Mouse (Mus musculus) lung, adult 2 months (tissue): ENCODE measurements around the gene Mup6. TPM values are rescaled to one million over a fixed set of nuclear protein-coding genes. Genes with fewer than 3 reads are reported as not detected.

Source experiments
- polyA plus RNA-seq: library from polyadenylated mRNA; depleted of rRNA; stranded (reverse); fragments of >200 nt; gene quantifications from 2 replicates; pipeline ENCODE4 v1.2.3, GENCODE M21; 2012; rRNA removed

The Mup6 gene
- polyA plus RNA-seq, 1 experiment = not detected

Other genes with a start within 250 kb of the Mup6 start
- gene Inip, start 162.7 kb upstream of the Mup6 start, polyA plus RNA-seq = 6.8 and 8.9 TPM in 2 replicates
- gene Snx30, start 158.5 kb upstream of the Mup6 start, polyA plus RNA-seq = 5.1 and 7.0 TPM in 2 replicates
- 2.5 TPM in 1 of 2 replicates, not detected in the other for gene Slc46a2, start 49.2 kb upstream of the Mup6 start, polyA plus RNA-seq
- not detected in 2 replicates for gene Mup4, start 3.6 kb upstream of the Mup6 start, polyA plus RNA-seq
- gene Mup7, start 106.2 kb downstream of the Mup6 start, polyA plus RNA-seq = 0.31 TPM in 1 of 2 replicates, not detected in the other
- gene Mup2, start 190.0 kb downstream of the Mup6 start, polyA plus RNA-seq = not detected in 2 replicates